Mouse (Mus musculus) bone marrow macrophage, adult 2 months (primary cell): ENCODE results near the gene Rnf111.

Source experiments
- CTCF ChIP-seq: IDR thresholded peaks from 2 replicates; pipeline ENCODE4 v1.5.1; 2012; ENCODE audit warnings: low read depth, mild to moderate bottlenecking, low read length, moderate library complexity
- POLR2A ChIP-seq: IDR thresholded peaks from 2 replicates; pipeline ENCODE4 v1.6.1; 2012; ENCODE audit warnings: mild to moderate bottlenecking, low read depth, low read length, borderline replicate concordance

DNA sequence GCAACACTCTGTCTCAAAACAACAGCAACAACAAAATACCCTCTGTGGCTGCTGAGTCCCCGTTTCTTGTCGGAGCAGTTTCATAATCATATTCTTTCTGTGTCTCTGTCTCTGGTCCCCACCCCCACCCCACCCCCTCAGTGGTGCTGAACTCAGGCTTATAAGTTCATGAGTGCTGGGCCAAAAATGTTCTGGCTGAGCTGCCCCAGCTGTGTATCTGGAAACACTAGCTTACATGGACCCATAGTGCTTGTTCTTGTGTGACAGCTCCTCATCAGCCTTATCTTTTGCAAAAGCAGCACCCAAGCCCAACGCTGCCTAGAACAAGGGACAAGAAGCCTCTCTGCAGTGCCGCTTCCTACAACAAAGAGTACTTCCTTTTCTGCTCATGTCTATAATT, 63.6 kb downstream of the Rnf111 start:
- TF ChIP-seq POLR2A = no peak
- no peak for TF ChIP-seq CTCF
